Mouse (Mus musculus) right cerebral cortex, adult 18-20 months (tissue): Measurements from ENCODE around the gene Alpl.
A peak's percentile ranks its signal among the peaks of the same experiment; 100 is the strongest.

Experiments used
- DNase-seq: peaks from one replicate; pipeline ENCODE4 v3.0.0; 2022; ENCODE audit warnings: mixed read lengths

Gene Alpl

GRCm38 (mm10) chr4:137797038-137797437 lies 854 bp upstream of the Alpl start:
- no peak for DNase-seq

- no peak for DNase-seq
These were observed 1.8 kb downstream of the Alpl start for GRCm38 (mm10) chr4:137794178-137794900.

- no peak for DNase-seq
These were observed 2.6 kb downstream of the Alpl start for GRCm38 (mm10) chr4:137793611-137794010.

- DNase-seq, result no peak
These were observed 4.7 kb downstream of the Alpl start for GRCm38 (mm10) chr4:137791440-137791839.

- DNase-seq, result no peak
These were observed 5.2 kb downstream of the Alpl start for GRCm38 (mm10) chr4:137790981-137791380.

- DNase-seq, result no peak
These were observed 7.6 kb downstream of the Alpl start for GRCm38 (mm10) chr4:137788511-137789049.

- DNase-seq, result no peak
These were observed 8.4 kb downstream of the Alpl start for GRCm38 (mm10) chr4:137787589-137788289.

GRCm38 (mm10) chr4:137786488-137786887 lies 9.7 kb downstream of the Alpl start:
- no peak for DNase-seq

GRCm38 (mm10) chr4:137785270-137785669 lies 10.9 kb downstream of the Alpl start:
- no peak for DNase-seq

GRCm38 (mm10) chr4:137784741-137785140 lies 11.4 kb downstream of the Alpl start:
- DNase-seq, result no peak

- peak; percentile 43 for DNase-seq
These were observed 12.5 kb downstream of the Alpl start for GRCm38 (mm10) chr4:137783541-137784191.

GRCm38 (mm10) chr4:137781949-137782348 lies 14.2 kb downstream of the Alpl start:
- no peak for DNase-seq

GRCm38 (mm10) chr4:137780986-137781385 lies 15.2 kb downstream of the Alpl start:
- DNase-seq, result no peak

- DNase-seq, result no peak
These were observed 17.6 kb downstream of the Alpl start for GRCm38 (mm10) chr4:137778397-137779184.

- no peak for DNase-seq
These were observed 18.3 kb downstream of the Alpl start for GRCm38 (mm10) chr4:137777866-137778265.

- DNase-seq, result no peak
These were observed 21.7 kb downstream of the Alpl start for GRCm38 (mm10) chr4:137774505-137774904.

GRCm38 (mm10) chr4:137774013-137774412 lies 22.2 kb downstream of the Alpl start:
- no peak for DNase-seq

- no peak for DNase-seq
These were observed 22.8 kb downstream of the Alpl start for GRCm38 (mm10) chr4:137773369-137773899.

- no peak for DNase-seq
These were observed 23.6 kb downstream of the Alpl start for GRCm38 (mm10) chr4:137772438-137773056.

GRCm38 (mm10) chr4:137771749-137772148 lies 24.4 kb downstream of the Alpl start:
- DNase-seq, result no peak

- peak; percentile 19 for DNase-seq
These were observed 25.1 kb downstream of the Alpl start for GRCm38 (mm10) chr4:137770901-137771612.
